Mouse (Mus musculus): ENCODE data around the gene Znhit2. TPM values are rescaled to one million over a fixed set of nuclear protein-coding genes. Genes with fewer than 3 reads are reported as not detected.

Znhit2 gene
- total RNA-seq, 2 experiments from 2014 or later: 5.7 to 5.9 TPM

- ATAC-seq (replicated peaks; ENCODE audit: low FRiP score, poor library complexity, severe bottlenecking): no peak
Observed at GRCm38 (mm10) chr19:6068951-6069350, 8.0 kb downstream of the Znhit2 start.

- ATAC-seq (replicated peaks; ENCODE audit: low FRiP score, poor library complexity, severe bottlenecking): no peak
Observed at GRCm38 (mm10) chr19:6069851-6070250, 8.9 kb downstream of the Znhit2 start.

GRCm38 (mm10) chr19:6070571-6071250 is 9.7 kb downstream of the Znhit2 start:
- ATAC-seq (replicated peaks; ENCODE audit: low FRiP score, poor library complexity, severe bottlenecking): no peak

GRCm38 (mm10) chr19:6071261-6071660 is 10.3 kb downstream of the Znhit2 start:
- no peak for ATAC-seq (replicated peaks; ENCODE audit: low FRiP score, poor library complexity, severe bottlenecking)

- no peak for ATAC-seq (replicated peaks; ENCODE audit: low FRiP score, poor library complexity, severe bottlenecking)
Observed at GRCm38 (mm10) chr19:6073889-6074288, 12.9 kb downstream of the Znhit2 start.

- ATAC-seq (replicated peaks; ENCODE audit: low FRiP score, poor library complexity, severe bottlenecking): peak; percentile 96
Observed at GRCm38 (mm10) chr19:6076564-6077393, 15.8 kb downstream of the Znhit2 start, which contains the start of gene Vps51. Vps51 (minus strand) TSS chr19:6077231.

GRCm38 (mm10) chr19:6079983-6080480 is 19.0 kb downstream of the Znhit2 start, which contains the start of gene Tmem262:
Tmem262 (plus strand) TSS chr19:6080033.
- no peak for ATAC-seq (replicated peaks; ENCODE audit: low FRiP score, poor library complexity, severe bottlenecking)

- ATAC-seq (replicated peaks; ENCODE audit: low FRiP score, poor library complexity, severe bottlenecking): no peak
Observed at GRCm38 (mm10) chr19:6082156-6082555, 21.2 kb downstream of the Znhit2 start, which contains the start of gene Gm28374. Gm28374 (minus strand) TSS chr19:6082256.

GRCm38 (mm10) chr19:6084478-6085248 is 23.7 kb downstream of the Znhit2 start, which contains the start of the genes Zfpl1 and Cdca5:
Zfpl1 (minus strand) TSS chr19:6084956.
Cdca5 (plus strand) TSS chr19:6084983.
- ATAC-seq (replicated peaks; ENCODE audit: low FRiP score, poor library complexity, severe bottlenecking): peak; percentile 91

- peak; percentile 85 for ATAC-seq (replicated peaks; ENCODE audit: low FRiP score, poor library complexity, severe bottlenecking)
Observed at GRCm38 (mm10) chr19:6085417-6085879, 24.5 kb downstream of the Znhit2 start.

- ATAC-seq (replicated peaks; ENCODE audit: low FRiP score, poor library complexity, severe bottlenecking): no peak
Observed at GRCm38 (mm10) chr19:6088841-6089240, 27.8 kb downstream of the Znhit2 start.

- ATAC-seq (replicated peaks; ENCODE audit: low FRiP score, poor library complexity, severe bottlenecking): no peak
Observed at GRCm38 (mm10) chr19:6094119-6094518, 33.1 kb downstream of the Znhit2 start, which contains the start of gene AC131692.1. AC131692.1 (plus strand) TSS chr19:6094419.

- ATAC-seq (replicated peaks; ENCODE audit: low FRiP score, poor library complexity, severe bottlenecking): no peak
Observed at GRCm38 (mm10) chr19:6097847-6098246, 36.9 kb downstream of the Znhit2 start.

GRCm38 (mm10) chr19:6101186-6101585 is 40.2 kb downstream of the Znhit2 start:
- no peak for ATAC-seq (replicated peaks; ENCODE audit: low FRiP score, poor library complexity, severe bottlenecking)

GRCm38 (mm10) chr19:6102169-6102853 is 41.3 kb downstream of the Znhit2 start:
- peak; percentile 97 for ATAC-seq (replicated peaks; ENCODE audit: low FRiP score, poor library complexity, severe bottlenecking)

GRCm38 (mm10) chr19:6104476-6104875 is 43.5 kb downstream of the Znhit2 start:
- ATAC-seq (replicated peaks; ENCODE audit: low FRiP score, poor library complexity, severe bottlenecking): no peak

GRCm38 (mm10) chr19:6105586-6105985 is 44.6 kb downstream of the Znhit2 start, which contains the start of gene Naaladl1:
Naaladl1 (plus strand) TSS chr19:6105782.
- no peak for ATAC-seq (replicated peaks; ENCODE audit: low FRiP score, poor library complexity, severe bottlenecking)
